Mouse (Mus musculus) brown adipose tissue, adult 24 weeks (tissue): Measurements from ENCODE around the gene A330070K13Rik. TPM values are rescaled to one million over a fixed set of nuclear protein-coding genes. Genes with fewer than 3 reads are reported as not detected.

Experiments
- H3K27ac ChIP-seq: fragments of 200-500 bp; replicated peaks from 2 replicates; pipeline ENCODE4 v1.5.1; 2012; ENCODE audit warnings: low read depth, mild to moderate bottlenecking, low read length
- H3K4me1 ChIP-seq: fragments of 200-500 bp; 2 replicates; pipeline ENCODE4 v1.6.1; 2012; ENCODE audit warnings: low read length, mixed read lengths; ENCODE audit not compliant: control insufficient read depth, insufficient read depth, insufficient read length
- H3K4me3 ChIP-seq: fragments of 200-500 bp; 2 replicates; pipeline ENCODE4 v1.5.1; 2012; ENCODE audit warnings: low read depth, mild to moderate bottlenecking, low read length, moderate library complexity; ENCODE audit not compliant: insufficient read depth
- polyA plus RNA-seq: library from polyadenylated mRNA; stranded (reverse); fragments of >200 nt; gene quantifications from 2 replicates; pipeline ENCODE4 v1.2.4, GENCODE M21; 2012; ENCODE audit not compliant: missing spikeins, insufficient read depth, insufficient read length

The A330070K13Rik gene
- polyA plus RNA-seq = not detected in 2 replicates

DNA sequence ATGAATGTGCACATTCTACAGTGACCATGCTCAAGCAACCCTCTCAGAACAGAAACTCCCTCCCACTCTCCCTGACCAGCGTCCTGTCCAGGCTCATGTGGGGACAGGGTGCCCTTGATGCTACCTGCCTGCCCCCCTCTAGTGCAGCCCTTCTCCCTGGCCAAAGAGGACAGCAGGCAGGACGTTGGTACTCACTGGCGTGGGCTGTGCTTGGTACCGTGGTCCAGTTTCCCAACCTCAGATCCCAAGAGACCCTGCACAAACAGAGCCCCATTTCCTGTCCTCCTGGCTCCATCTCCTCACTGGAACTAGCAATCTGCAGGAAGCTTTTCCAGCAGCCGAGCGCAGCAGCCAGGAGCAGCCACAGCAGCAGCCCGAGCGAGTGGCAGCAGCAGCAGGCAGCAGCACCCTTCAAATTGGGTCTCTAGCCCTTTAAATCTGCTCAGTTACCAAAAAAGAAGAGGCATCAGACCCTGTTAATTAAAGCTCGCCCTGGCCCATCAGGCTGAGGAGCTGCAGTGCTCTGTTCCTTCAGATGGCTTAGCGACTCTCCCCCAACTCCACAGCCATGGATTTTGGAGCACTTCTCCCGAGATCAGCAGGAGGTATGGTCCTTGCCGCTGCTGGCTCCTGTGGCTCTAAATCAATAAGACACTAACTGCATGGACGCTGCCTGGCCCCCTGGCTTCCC lies at the start of gene A330070K13Rik:
A330070K13Rik (minus strand) TSS at position 410 of the 691 bp plus-strand sequence.
- Histone ChIP-seq H3K4me1 (no peaks in the 10 kb centered on the region), H3K27ac (no peak within 1 kb of the TSS), H3K4me3 (no peak within 1 kb of the TSS)

DNA sequence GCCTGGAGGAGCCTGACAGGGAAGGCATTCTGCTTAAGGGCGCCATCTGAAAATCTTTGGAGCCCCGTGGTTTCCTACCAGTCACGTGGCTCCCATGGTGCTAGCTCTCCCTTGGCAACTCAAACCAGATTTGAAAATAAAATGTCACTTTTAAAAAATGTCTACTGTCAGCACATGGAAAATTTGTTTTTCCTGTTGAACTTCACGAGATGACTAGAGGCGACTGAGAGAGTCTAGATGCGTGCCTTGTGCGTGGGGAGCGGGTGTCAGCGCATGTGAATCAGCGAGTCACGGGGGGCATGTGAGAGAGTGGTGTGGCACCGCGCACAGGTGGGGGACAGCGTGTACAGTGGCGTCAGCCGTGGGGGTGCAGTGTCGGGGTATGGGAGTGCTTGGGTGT lies 27.1 kb upstream of the A330070K13Rik start:
- no peak overlapping the region for H3K27ac ChIP-seq
- H3K4me1 ChIP-seq = no peaks in the 10 kb centered on the region
- no peak overlapping the region for H3K4me3 ChIP-seq

DNA sequence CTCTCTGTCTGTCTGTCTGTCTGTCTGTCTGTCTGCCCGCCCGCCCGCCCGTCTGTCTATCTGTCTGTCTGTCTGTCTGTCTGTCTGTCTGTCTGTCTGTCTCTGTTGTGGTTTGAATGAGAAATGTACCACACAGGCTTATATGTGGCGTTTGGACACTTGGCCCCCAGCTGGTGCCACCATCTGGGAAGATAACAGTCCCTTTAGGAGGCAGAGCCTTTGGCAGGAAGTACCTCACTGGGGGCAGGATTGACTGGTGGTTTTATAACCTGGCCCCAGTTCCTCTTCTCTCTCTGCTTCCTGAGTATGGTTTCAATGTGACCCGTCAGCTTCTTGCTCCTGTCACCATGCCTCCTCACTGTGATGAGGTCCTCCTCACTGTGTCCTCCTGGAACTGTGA lies 25.3 kb upstream of the A330070K13Rik start:
- Histone ChIP-seq H3K4me1 (no peaks in the 10 kb centered on the region), H3K4me3 (no peak overlapping the region), H3K27ac (no peak overlapping the region)

DNA sequence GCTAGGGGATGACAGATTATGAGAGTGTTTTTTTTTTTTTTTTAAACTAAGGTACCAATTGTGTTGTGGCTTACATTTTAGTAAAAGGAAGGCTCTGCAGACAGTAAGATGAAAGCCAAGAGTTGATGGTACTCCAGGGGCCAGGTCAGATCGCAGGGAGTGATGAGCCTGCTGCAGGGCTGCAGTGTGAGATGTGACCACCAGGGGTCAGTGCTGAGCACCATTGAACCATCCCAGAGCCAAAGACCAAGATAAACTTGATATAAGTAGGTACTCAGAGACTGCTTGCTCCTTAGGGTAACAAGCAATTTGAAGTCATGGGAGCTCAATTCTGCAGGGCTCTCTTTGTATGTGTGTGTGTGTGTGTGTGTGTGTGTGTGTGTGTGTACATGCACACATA lies 20.8 kb upstream of the A330070K13Rik start:
- Histone ChIP-seq H3K4me3 (no peak overlapping the region), H3K27ac (no peak overlapping the region), H3K4me1 (no peaks in the 10 kb centered on the region)

DNA sequence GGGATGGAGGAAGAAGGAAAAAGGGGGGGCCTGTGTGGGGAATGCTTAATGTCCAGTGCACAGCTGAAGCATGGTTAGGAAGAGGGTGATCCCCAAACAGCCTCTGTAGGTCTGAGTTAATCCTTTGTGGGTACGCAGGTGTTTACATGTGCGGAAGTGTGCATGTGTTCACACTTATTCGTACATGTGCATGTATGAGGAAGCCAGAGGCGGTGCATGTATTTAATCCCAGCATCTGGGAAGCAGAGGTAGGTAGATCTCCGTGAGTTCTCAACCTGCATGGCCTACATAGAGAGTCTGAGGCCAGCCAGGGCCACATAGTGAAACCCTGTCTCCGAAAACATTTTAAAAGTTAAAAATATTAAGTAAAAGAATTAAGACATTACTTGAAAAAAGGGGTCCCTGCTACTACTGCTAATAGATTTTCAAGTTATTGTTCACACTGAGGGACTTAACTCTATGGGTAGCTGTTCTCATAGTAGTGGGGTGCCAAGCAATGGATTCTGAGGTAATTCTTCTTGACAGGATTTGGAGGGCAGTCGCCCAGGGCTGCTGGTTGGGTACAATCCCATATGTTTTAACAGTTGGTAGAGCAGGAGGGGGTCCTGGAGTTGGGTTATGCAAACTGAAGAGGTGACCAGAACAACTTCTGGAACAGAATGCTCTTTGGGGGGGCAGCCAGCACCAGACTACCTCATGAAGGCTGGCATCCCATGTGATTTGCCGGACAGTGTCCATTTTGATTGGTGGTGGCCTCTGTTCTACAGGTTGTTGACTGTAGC lies 15.9 kb upstream of the A330070K13Rik start:
- H3K4me3 ChIP-seq = no peak overlapping the region
- H3K27ac ChIP-seq = no peak overlapping the region
- H3K4me1 ChIP-seq = no peaks in the 10 kb centered on the region

DNA sequence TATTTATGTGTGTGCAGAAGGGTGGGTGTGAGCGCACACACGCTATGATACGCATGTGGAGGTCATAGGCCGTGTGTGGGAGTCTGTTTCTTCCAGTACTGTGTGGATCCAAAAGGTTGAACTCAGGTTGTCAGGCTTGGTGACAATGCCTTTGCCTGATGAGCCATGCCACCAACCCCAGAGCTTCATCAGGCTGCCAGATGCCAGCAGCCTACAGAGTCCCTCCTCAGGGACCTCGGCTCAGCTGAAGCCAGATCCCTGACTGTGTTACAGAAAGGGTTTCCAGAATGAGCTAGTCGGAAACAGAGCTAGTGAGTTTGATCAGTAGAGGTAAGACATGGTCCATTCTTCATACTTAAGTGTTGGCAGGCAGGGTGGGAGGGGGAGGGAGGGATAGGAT lies 10.7 kb upstream of the A330070K13Rik start:
- H3K4me1 ChIP-seq = peaks cover 4% of the 10 kb centered on the region; the same call in 1 of the 2 replicates
- no peak overlapping the region for H3K4me3 ChIP-seq
- no peak overlapping the region for H3K27ac ChIP-seq

DNA sequence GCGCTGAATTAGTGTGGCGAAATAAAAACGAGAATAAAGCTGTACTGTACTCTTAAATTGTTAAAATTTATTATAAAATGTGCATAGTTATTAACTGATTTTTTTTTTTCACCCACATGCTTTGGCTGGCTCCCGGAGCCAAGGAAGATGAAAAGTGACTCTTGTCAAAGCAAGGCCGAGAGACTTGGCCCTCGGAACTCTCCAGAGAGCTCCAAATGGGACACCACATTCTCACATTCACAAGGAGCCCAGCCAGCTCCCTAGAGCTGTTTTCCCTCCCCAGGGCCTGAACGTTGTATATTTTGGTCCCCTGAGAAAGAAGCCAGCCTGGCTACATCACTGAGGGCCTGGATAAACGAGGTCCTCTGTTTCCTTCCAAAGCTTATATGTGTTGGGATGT lies 10.0 kb upstream of the A330070K13Rik start:
- Histone ChIP-seq H3K27ac (no peak overlapping the region), H3K4me3 (no peak overlapping the region), H3K4me1 (peaks cover 4% of the 10 kb centered on the region; the same call in 1 of the 2 replicates)

DNA sequence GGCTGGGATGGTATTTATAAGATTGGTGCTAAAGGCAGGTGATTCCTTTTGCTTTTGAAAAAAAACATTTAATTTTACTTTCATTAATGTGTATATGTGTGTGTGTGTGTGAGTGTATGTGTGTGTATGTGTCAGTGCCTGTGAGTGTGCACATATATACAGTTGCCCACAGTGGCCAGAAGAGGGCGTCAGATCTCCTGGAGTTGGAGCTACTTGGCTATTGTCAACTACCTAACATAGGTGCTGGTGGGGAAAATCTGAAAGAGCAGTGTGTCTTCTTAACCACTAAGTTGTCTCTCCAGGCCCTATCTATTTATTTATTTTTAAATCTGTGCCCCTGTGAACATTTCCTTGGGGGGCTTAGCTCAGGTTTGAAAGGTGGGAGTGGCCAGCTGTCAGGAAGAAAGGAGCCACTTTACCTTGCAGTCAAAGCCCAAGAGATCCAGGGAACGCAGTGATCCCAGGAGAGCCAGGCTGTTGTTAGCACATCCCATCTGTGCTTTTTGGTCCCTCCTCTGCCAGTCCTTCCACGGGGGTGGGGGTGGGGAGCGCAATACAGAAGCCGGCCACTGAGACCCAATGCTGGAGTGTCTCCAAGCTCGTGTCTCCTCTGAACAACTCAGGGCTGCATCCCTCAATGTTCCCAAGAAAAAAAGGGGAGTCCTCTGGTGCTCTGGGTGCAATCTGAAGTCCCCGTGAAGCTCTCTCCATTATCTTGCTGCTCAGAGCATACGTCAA lies 9.4 kb upstream of the A330070K13Rik start:
- Histone ChIP-seq H3K4me3 (no peak overlapping the region), H3K4me1 (peaks cover 4% of the 10 kb centered on the region; the same call in 1 of the 2 replicates), H3K27ac (no peak overlapping the region)

DNA sequence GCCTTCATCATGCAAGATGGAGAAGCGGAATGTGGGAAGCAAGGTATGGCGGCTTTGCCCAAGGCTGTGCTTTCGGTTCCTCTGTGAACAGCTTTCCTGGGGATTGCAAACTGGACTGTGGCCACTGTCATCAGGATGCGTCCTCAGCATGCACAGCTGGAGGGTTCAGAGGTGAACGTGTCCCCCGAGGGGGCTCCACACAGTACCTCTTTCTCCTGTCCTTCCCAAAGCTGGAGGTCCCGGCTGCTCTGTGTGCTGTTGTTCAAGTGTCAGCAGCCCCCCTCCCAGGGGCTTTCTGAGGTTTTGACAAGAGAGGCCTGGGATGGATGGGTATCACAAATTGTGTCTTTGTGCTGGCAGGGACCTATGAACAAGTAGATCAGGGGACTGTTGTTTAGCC lies 2.0 kb upstream of the A330070K13Rik start:
- Histone ChIP-seq H3K27ac (no peak overlapping the region), H3K4me3 (no peak overlapping the region), H3K4me1 (no peaks in the 10 kb centered on the region)

DNA sequence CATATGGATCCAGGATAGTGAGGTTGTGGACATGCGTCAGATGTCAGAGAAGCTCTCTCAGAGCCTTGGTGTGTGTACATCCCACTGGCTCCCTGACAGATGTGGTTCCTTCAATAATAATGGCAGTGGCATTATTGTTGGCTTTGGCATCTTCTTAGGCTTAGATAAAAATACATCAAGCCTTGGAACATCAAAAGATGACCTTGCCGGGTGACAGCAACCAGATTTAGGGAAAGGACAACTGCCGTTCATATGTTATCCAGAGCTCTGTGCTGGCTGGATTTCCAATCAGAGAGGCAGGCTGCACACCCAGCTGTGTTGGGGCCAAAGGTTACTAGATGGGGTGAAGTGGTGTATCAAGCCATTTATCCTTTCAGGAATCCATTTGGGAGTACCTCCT lies 9.0 kb downstream of the A330070K13Rik start:
- Histone ChIP-seq H3K27ac (no peak overlapping the region), H3K4me3 (no peak overlapping the region), H3K4me1 (no peaks in the 10 kb centered on the region)

DNA sequence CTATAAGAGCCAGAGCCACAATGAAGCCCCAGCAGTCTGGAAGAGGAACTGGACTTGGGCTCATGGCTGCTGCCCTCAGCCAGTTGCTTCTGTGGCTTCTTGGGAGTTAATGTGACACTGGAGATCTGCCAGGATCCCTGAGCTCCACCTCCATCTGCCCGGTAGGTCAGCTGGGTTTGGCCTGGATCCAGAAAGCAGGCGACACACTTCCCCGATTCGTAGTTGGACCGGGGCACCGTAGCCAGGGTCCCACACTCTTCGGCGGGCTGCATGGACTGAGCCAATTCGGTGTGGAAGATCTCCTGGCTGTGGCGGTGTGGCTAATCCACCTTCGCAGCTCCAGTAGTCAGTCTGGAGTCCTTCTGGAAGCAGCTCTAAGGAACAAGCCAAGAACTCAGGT lies 15.2 kb downstream of the A330070K13Rik start, which contains the start of gene Caln1:
Caln1 (plus strand) TSS at position 219 of the 400 bp plus-strand sequence.
- H3K4me3 ChIP-seq = no peak within 1 kb of the TSS
- no peaks in the 10 kb centered on the region for H3K4me1 ChIP-seq
- H3K27ac ChIP-seq = no peak within 1 kb of the TSS

DNA sequence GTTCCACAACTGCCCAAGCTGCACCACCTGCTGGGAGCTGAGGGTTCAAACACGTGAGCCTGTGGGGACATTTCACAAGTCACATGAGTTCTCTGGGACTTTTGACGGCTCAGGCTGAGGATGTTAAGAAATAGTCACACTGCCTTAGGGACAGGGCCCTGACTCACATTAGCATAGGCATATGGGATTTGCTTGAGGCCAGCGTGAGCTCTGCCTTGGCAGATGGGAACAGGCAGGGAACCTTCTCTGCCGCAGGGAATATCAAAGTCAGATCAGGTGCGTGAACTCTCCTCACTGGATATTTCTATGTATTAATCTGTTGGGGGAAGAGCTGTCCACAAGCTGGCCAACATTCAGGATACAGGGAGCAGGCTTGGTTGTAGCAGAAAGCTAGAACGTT lies 16.2 kb downstream of the A330070K13Rik start:
- Histone ChIP-seq H3K4me3 (no peak overlapping the region), H3K4me1 (no peaks in the 10 kb centered on the region), H3K27ac (no peak overlapping the region)

DNA sequence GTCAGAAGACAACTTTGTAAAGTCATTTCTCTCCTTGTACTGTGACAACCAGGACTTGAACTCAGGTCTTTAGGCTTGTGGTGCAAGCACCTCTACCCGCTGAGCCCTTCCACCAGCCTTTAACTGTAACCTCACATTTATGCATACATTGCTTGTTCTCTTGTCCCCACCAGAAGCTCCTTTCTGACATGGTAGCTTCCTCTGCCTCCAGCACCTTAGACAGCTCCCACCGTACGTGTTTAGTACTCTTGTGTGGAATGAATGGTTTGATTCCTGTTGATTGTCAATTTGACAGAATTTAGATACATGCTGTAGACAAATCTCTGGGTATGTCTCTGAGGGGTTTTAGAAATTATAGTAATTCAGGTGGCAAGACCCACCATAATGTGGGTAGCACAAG lies 20.7 kb downstream of the A330070K13Rik start:
- no peak overlapping the region for H3K4me3 ChIP-seq
- no peaks in the 10 kb centered on the region for H3K4me1 ChIP-seq
- H3K27ac ChIP-seq = no peak overlapping the region

DNA sequence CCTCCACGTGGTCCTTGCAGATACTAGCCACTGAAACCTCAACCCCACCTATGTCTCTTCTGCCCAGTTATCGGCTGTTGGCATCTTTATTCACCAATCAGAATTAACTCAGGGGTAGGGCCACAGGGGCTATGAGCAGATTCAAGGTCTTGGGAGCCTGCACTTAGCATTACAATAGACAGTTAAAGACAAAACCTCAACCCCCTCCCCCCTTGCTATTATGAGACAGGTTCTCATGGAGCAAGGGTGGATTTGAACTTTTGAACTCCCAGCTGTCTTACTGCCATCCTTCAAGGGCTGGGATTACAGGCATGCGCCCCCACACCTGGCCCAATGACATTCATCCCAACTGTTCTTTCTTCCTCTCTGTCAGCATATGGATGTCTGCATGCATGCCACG lies 21.3 kb downstream of the A330070K13Rik start:
- no peak overlapping the region for H3K27ac ChIP-seq
- no peak overlapping the region for H3K4me3 ChIP-seq
- H3K4me1 ChIP-seq = no peaks in the 10 kb centered on the region

DNA sequence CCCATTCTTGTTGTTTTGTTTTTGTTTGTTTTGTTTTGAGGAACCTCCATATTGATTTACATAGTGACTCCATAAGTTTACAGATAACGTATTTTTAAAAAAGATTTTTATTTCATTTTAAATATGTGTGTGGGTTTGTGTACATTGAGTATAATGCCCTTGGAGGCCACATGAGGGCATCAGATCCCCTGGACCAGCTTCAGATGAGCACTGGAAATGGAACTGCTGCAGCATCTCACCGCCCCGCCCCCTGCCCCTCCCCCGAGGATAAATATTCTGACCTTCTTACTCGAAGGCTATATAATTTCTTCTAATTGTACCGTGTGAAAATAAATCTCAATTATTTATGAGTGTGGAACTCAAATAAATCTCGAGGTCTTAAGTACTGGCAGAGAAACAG lies 29.2 kb downstream of the A330070K13Rik start:
- Histone ChIP-seq H3K27ac (no peak overlapping the region), H3K4me3 (no peak overlapping the region), H3K4me1 (no peaks in the 10 kb centered on the region)
